ENCODE assay signal across 9 mouse cellular contexts in genomic region chr15:31417409-31417795, GRCm38 (mm10). TPM values are rescaled to one million over a fixed set of nuclear protein-coding genes. Genes with fewer than 3 reads are reported as not detected.
DNase-seq lines count a peak whose midpoint lies in the region; ATAC-seq lines count a peak whose summit lies in the region.
"Had no signal": no experiment of that assay in that cellular context is flagged by ENCODE, and none has a peak within 500 bp of the region (broad histone marks: within the 10 kb centered on the region; RNA-seq: fewer than 3 reads in every experiment).

No protein-coding gene starts in this region.

- H3K9ac ChIP-seq in forebrain, embryonic 12.5 days = no peak overlapping the region
- no peak overlapping the region for H3K9ac ChIP-seq in forebrain, embryonic 16.5 days (replicated peaks; ENCODE audit: low read depth, low read length)
- H3K9ac ChIP-seq in limb, embryonic 13.5 days = no peak overlapping the region
- no peak overlapping the region for H3K9ac ChIP-seq in neural tube, embryonic 15.5 days (replicated peaks)

- no peak overlapping the region for H3K4me3 ChIP-seq in forebrain, embryonic 12.5 days (replicated peaks)
- H3K4me3 ChIP-seq in forebrain, embryonic 16.5 days (replicated peaks; ENCODE audit: low read length) = no peak overlapping the region
- H3K4me3 ChIP-seq in limb, embryonic 13.5 days = no peak overlapping the region
- H3K4me3 ChIP-seq in limb, embryonic 10.5 days = no peak overlapping the region
- H3K4me3 ChIP-seq in neural tube, embryonic 15.5 days (replicated peaks) = no peak overlapping the region

- WGBS in forebrain, embryonic 12.5 days = 70% methylated on average over 6 of the region's 6 CpGs
- 67% methylated on average over 6 of the region's 6 CpGs for WGBS in forebrain, embryonic 16.5 days
- 60% methylated on average over 6 of the region's 6 CpGs for WGBS in limb, embryonic 13.5 days
- 63% methylated on average over 6 of the region's 6 CpGs for WGBS in limb, embryonic 10.5 days
- 79% methylated on average over 6 of the region's 6 CpGs for WGBS in neural tube, embryonic 15.5 days

- no peak overlapping the region for H3K27ac ChIP-seq in forebrain, embryonic 12.5 days
- H3K27ac ChIP-seq in forebrain, embryonic 16.5 days (ENCODE audit: low read length) = no peak overlapping the region
- no peak overlapping the region for H3K27ac ChIP-seq in limb, embryonic 13.5 days
- no peak overlapping the region for H3K27ac ChIP-seq in limb, embryonic 10.5 days
- H3K27ac ChIP-seq in neural tube, embryonic 15.5 days (replicated peaks) = no peak overlapping the region

- H3K4me1 ChIP-seq in forebrain, embryonic 12.5 days = peaks cover 3% of the 10 kb centered on the region
- H3K4me1 ChIP-seq in forebrain, embryonic 16.5 days (replicated peaks; ENCODE audit: control insufficient read depth, insufficient read depth, low read length) = no peaks in the 10 kb centered on the region
- peaks cover 9% of the 10 kb centered on the region; the same call in 1 of the 2 replicates for H3K4me1 ChIP-seq in limb, embryonic 13.5 days
- peaks cover 15% of the 10 kb centered on the region for H3K4me1 ChIP-seq in limb, embryonic 10.5 days
- no peaks in the 10 kb centered on the region for H3K4me1 ChIP-seq in neural tube, embryonic 15.5 days

- ATAC-seq in forebrain, embryonic 12.5 days (ENCODE audit: low FRiP score) = 0 out of 2 replicates have a peak, but pooled peaks have one; percentile 9
- ATAC-seq in forebrain, embryonic 16.5 days = no peak
- 0 out of 2 replicates have a peak, but pooled peaks have one; percentile 28 for ATAC-seq in limb, embryonic 13.5 days (ENCODE audit: low FRiP score, low read depth)
- 0 out of 2 replicates have a peak, but pooled peaks have one; percentile 36 for ATAC-seq in neural tube, embryonic 15.5 days (ENCODE audit: low FRiP score)

- no peaks in the 10 kb centered on the region for H3K9me3 ChIP-seq in forebrain, embryonic 12.5 days
- H3K9me3 ChIP-seq in forebrain, embryonic 16.5 days (ENCODE audit: control insufficient read depth, low read length) = 0 out of 2 replicates have a peak, but pooled peaks cover 2% of the 10 kb centered on the region
- H3K9me3 ChIP-seq in limb, embryonic 13.5 days = no peaks in the 10 kb centered on the region
- no peaks in the 10 kb centered on the region for H3K9me3 ChIP-seq in limb, embryonic 10.5 days (replicated peaks)
- H3K9me3 ChIP-seq in neural tube, embryonic 15.5 days (replicated peaks) = no peaks in the 10 kb centered on the region

- DNase-seq in limb, embryonic 10.5 days (ENCODE audit: low spot score) = no peak
- peak; percentile 20 to 39 for DNase-seq in cerebellum, postnatal 25 days
- DNase-seq in right cerebral cortex, postnatal 4 days = no peak
- no peak for DNase-seq in layer of hippocampus, adult 8-10 months (ENCODE audit: low spot score in 2 of 2)

- no peaks in the 10 kb centered on the region for H3K36me3 ChIP-seq in forebrain, embryonic 12.5 days (replicated peaks)
- H3K36me3 ChIP-seq in forebrain, embryonic 16.5 days (ENCODE audit: control insufficient read depth, insufficient read depth) = no peaks in the 10 kb centered on the region
- H3K36me3 ChIP-seq in limb, embryonic 13.5 days = no peaks in the 10 kb centered on the region
- no peaks in the 10 kb centered on the region for H3K36me3 ChIP-seq in limb, embryonic 10.5 days
- no peaks in the 10 kb centered on the region for H3K36me3 ChIP-seq in neural tube, embryonic 15.5 days

- H3K27me3 ChIP-seq in forebrain, embryonic 12.5 days = no peaks in the 10 kb centered on the region
- no peaks in the 10 kb centered on the region for H3K27me3 ChIP-seq in forebrain, embryonic 16.5 days (replicated peaks; ENCODE audit: control insufficient read depth, insufficient read depth, low read length)
- no peaks in the 10 kb centered on the region for H3K27me3 ChIP-seq in limb, embryonic 13.5 days
- H3K27me3 ChIP-seq in limb, embryonic 10.5 days (ENCODE audit: low read depth, poor library complexity, severe bottlenecking) = 0 out of 2 replicates have a peak, but pooled peaks cover 4% of the 10 kb centered on the region
- H3K27me3 ChIP-seq in neural tube, embryonic 15.5 days (replicated peaks) = no peaks in the 10 kb centered on the region

- no peak overlapping the region for H3K4me2 ChIP-seq in forebrain, embryonic 12.5 days
- H3K4me2 ChIP-seq in forebrain, embryonic 16.5 days (ENCODE audit: low read length) = no peak overlapping the region
- no peak overlapping the region for H3K4me2 ChIP-seq in limb, embryonic 13.5 days (replicated peaks)
- no peak overlapping the region for H3K4me2 ChIP-seq in neural tube, embryonic 15.5 days

RNA-seq across cellular contexts. Expression of gene Ropn1l, which starts 36.1 kb away (rescaled TPM):
- polyA plus RNA-seq in forebrain, embryonic 12.5 days (2016; fragmentation: Nextera tagmentation; extraction: Ambion mirVana) = 2.1 and 2.3 TPM in 2 replicates
- 0.98 and 1.2 TPM in 2 replicates for polyA plus RNA-seq in forebrain, embryonic 16.5 days (2015; fragmentation: Nextera tagmentation; extraction: Ambion mirVana)
- polyA plus RNA-seq in limb, embryonic 13.5 days (2015; fragmentation: Nextera tagmentation; extraction: Ambion mirVana) = 1.4 and 1.7 TPM in 2 replicates
- 2.7 and 4.7 TPM in 2 replicates for polyA plus RNA-seq in limb, embryonic 10.5 days (2016; fragmentation: Nextera tagmentation; extraction: Ambion mirVana)
- 1.5 and 2.0 TPM in 2 replicates for polyA plus RNA-seq in neural tube, embryonic 15.5 days (2015; fragmentation: Nextera tagmentation; extraction: Ambion mirVana)
- total RNA-seq in layer of hippocampus, adult 8-10 months (2022) = 1 to 10 TPM in 2 of 4 experiments, under 1 TPM in 1, not detected in 1; 0.45 to 1.2 (median 1.2) TPM
- total RNA-seq: gastrocnemius, adult 18-20 months had no signal

RNA-seq across cellular contexts. Expression of gene Ankrd33b, which starts 49.9 kb away (rescaled TPM):
- polyA plus RNA-seq in forebrain, embryonic 12.5 days (2016; fragmentation: Nextera tagmentation; extraction: Ambion mirVana) = 0.60 and 0.70 TPM in 2 replicates
- polyA plus RNA-seq in forebrain, embryonic 16.5 days (2015; fragmentation: Nextera tagmentation; extraction: Ambion mirVana) = 0.39 and 0.53 TPM in 2 replicates
- polyA plus RNA-seq in limb, embryonic 13.5 days (2015; fragmentation: Nextera tagmentation; extraction: Ambion mirVana) = 0.43 and 0.50 TPM in 2 replicates
- polyA plus RNA-seq in limb, embryonic 10.5 days (2016; fragmentation: Nextera tagmentation; extraction: Ambion mirVana) = 0.25 and 0.39 TPM in 2 replicates
- 0.70 and 2.6 TPM in 2 replicates for polyA plus RNA-seq in neural tube, embryonic 15.5 days (2015; fragmentation: Nextera tagmentation; extraction: Ambion mirVana)
- 10 to 100 TPM; 60.2 to 64.2 (median 61.8) TPM for total RNA-seq in layer of hippocampus, adult 8-10 months (2022)

Comparison
In these comparisons a context has a peak if more than half of its experiments do, and no peak if none do; other contexts are left out.
1. DNase-seq: peak in cerebellum, postnatal 25 days (2 of 2); none in limb, embryonic 10.5 days (single experiment), right cerebral cortex, postnatal 4 days (single experiment) and layer of hippocampus, adult 8-10 months (0 of 2).